Mouse (Mus musculus) limb, embryonic 12.5 days (tissue): ENCODE measurements around the gene Nexmif. TPM values are rescaled to one million over a fixed set of nuclear protein-coding genes. Genes with fewer than 3 reads are reported as not detected.

Source experiments
- ATAC-seq: fragments of 200-750 bp; cut with Nextera tagmentation; 2 replicates; pipeline ENCODE4 v1.8.0; 2017; ENCODE audit warnings: low read depth, moderate TSS enrichment; ENCODE audit not compliant: insufficient number of reproducible peaks, insufficient read depth, low FRiP score, low TSS enrichment
- H3K27ac ChIP-seq: fragments of 300-500 bp; sonication (generic); 2 replicates; pipeline ENCODE4 v1.5.1; 2016; ENCODE audit warnings: mild to moderate bottlenecking, moderate library complexity
- H3K27me3 ChIP-seq: fragments of 300-500 bp; sonication (generic); 2 replicates; pipeline ENCODE4 v1.6.1; 2016; ENCODE audit warnings: mild to moderate bottlenecking, moderate library complexity
- H3K36me3 ChIP-seq: fragments of 300-500 bp; sonication (generic); 2 replicates; pipeline ENCODE4 v1.6.1; 2016; ENCODE audit warnings: mild to moderate bottlenecking, moderate library complexity
- H3K4me1 ChIP-seq: fragments of 300-500 bp; sonication (generic); replicated peaks from 2 replicates; pipeline ENCODE4 v1.6.1; 2016
- H3K4me2 ChIP-seq: fragments of 300-500 bp; sonication (generic); 2 replicates; pipeline ENCODE4 v1.6.1; 2016; ENCODE audit warnings: mild to moderate bottlenecking, moderate library complexity
- H3K4me3 ChIP-seq: fragments of 300-500 bp; sonication (generic); replicated peaks from 2 replicates; pipeline ENCODE4 v1.5.1; 2016; ENCODE audit warnings: mild to moderate bottlenecking
- H3K9ac ChIP-seq: fragments of 300-500 bp; sonication (generic); replicated peaks from 2 replicates; pipeline ENCODE4 v1.6.1; 2016; ENCODE audit warnings: mild to moderate bottlenecking, moderate library complexity
- H3K9me3 ChIP-seq: fragments of 300-500 bp; sonication (generic); 2 replicates; pipeline ENCODE4 v1.6.1; 2016; ENCODE audit warnings: mild to moderate bottlenecking, moderate library complexity
- WGBS: fragments of 180-500 bp; shearing (Covaris S2); methylation state at CpG from one replicate; pipeline ENCODE4 v1.1.7; 2016; 5-methylcytosine and 5-hydroxymethylcytosine counted together
- microRNA counts: library from miRNA; unstranded; fragments of <30 nt; microRNA quantifications from one replicate; lab custom pipeline; 2017
- microRNA-seq: library from miRNA; unstranded; fragments of <30 nt; microRNA quantifications from one replicate; pipeline ENCODE4, GENCODE M21; 2017
- polyA plus RNA-seq: library from polyadenylated mRNA; unstranded; fragments of >200 nt; fragmentation: Nextera tagmentation; extraction: Ambion mirVana; gene quantifications from 2 replicates; pipeline ENCODE4 v1.2.1, GENCODE M21; 2016

The Nexmif gene
- polyA plus RNA-seq, 1 experiment from 2014 or later: 2.9 TPM

- ATAC-seq: no peak
Measured at GRCm38 (mm10) chrX:104054848-104055247, 146.1 kb downstream of the Nexmif start.

GRCm38 (mm10) chrX:104040276-104040675 lies 160.7 kb downstream of the Nexmif start:
- Histone ChIP-seq H3K4me2 (no peak overlapping the region), H3K9me3 (no peaks in the 10 kb centered on the region), H3K27me3 (peaks cover 43% of the 10 kb centered on the region), H3K36me3 (no peaks in the 10 kb centered on the region), H3K9ac (no peak overlapping the region), H3K4me1 (no peaks in the 10 kb centered on the region), H3K4me3 (no peak overlapping the region), H3K27ac (no peak overlapping the region)
- no peak for ATAC-seq

More at GRCm38 (mm10) chrX:104054848-104055247, 146.1 kb downstream of the Nexmif start:
- no peaks in the 10 kb centered on the region for H3K36me3 ChIP-seq
- 0 out of 2 replicates have a peak, but pooled peaks cover 8% of the 10 kb centered on the region for H3K27me3 ChIP-seq
- no peak overlapping the region for H3K9ac ChIP-seq
- no peak overlapping the region for H3K27ac ChIP-seq
- WGBS: 56% methylated on average over 2 of the region's 2 CpGs
- no peaks in the 10 kb centered on the region for H3K4me1 ChIP-seq
- H3K9me3 ChIP-seq: no peaks in the 10 kb centered on the region
- H3K4me2 ChIP-seq: no peak overlapping the region
- no peak overlapping the region for H3K4me3 ChIP-seq

GRCm38 (mm10) chrX:104033843-104034242 lies 167.1 kb downstream of the Nexmif start:
- Histone ChIP-seq H3K4me2 (no peak overlapping the region), H3K27ac (no peak overlapping the region), H3K4me1 (no peaks in the 10 kb centered on the region), H3K27me3 (peaks cover 10% of the 10 kb centered on the region; the same call in 1 of the 2 replicates), H3K4me3 (no peak overlapping the region), H3K9me3 (no peaks in the 10 kb centered on the region), H3K36me3 (no peaks in the 10 kb centered on the region), H3K9ac (no peak overlapping the region)
- no peak for ATAC-seq
- 78% methylated on average over 5 of the region's 5 CpGs for WGBS

GRCm38 (mm10) chrX:104032756-104033155 lies 168.2 kb downstream of the Nexmif start:
- WGBS: 45% methylated on average over 4 of the region's 4 CpGs
- Histone ChIP-seq H3K4me1 (no peaks in the 10 kb centered on the region), H3K9me3 (no peaks in the 10 kb centered on the region), H3K27me3 (peaks cover 13% of the 10 kb centered on the region; the same call in 1 of the 2 replicates), H3K4me3 (no peak overlapping the region), H3K36me3 (no peaks in the 10 kb centered on the region), H3K9ac (no peak overlapping the region), H3K27ac (no peak overlapping the region), H3K4me2 (no peak overlapping the region)
- no peak for ATAC-seq

MicroRNA genes within 50 kb of the gene (microRNA counts, 519-probe panel; counts per million panel counts)
- microRNA mmu-miR-672 (lab: Ali Mortazavi, UCI): 3,509 counts per million, percentile 19 among the panel's probes with 10 or more counts

Small RNA genes within 50 kb of the gene (microRNA-seq; reads per million reads assigned to microRNA genes)
- not detected for gene Gm24993
- 147 reads per million, percentile 57 among the genes with 10 or more reads in this experiment for gene Mir672

Other genes starting within 250 kb of the Nexmif start
- gene Rlim, start 219.9 kb downstream of the Nexmif start, polyA plus RNA-seq: 45.3 and 48.8 TPM in 2 replicates
- 8.4 and 9.4 TPM in 2 replicates for gene Abcb7, start 212.7 kb upstream of the Nexmif start, polyA plus RNA-seq